Mouse (Mus musculus) cortical plate, adult 2 months (tissue): ENCODE results near the gene Hist1h4c.

Source experiments
- CTCF ChIP-seq: fragments of 200-500 bp; IDR thresholded peaks from 2 replicates; pipeline ENCODE4 v1.5.1; 2011; ENCODE audit warnings: mild to moderate bottlenecking, control low read depth, low read length; ENCODE audit not compliant: insufficient read depth; ENCODE audit errors: extremely low read depth
- POLR2A ChIP-seq: fragments of 200-500 bp; IDR thresholded peaks from 2 replicates; pipeline ENCODE4 v1.6.1; 2011; ENCODE audit warnings: mild to moderate bottlenecking, low read length, control low read depth; ENCODE audit not compliant: insufficient read depth; ENCODE audit errors: extremely low read depth

- no peak for TF ChIP-seq POLR2A
- no peak for TF ChIP-seq CTCF
These were observed 42.7 kb upstream of the Hist1h4c start for GRCm38 (mm10) chr13:23740910-23741309.
